Mouse (Mus musculus): Measurements from ENCODE around the gene Gm49601. TPM values are rescaled to one million over a fixed set of nuclear protein-coding genes. Genes with fewer than 3 reads are reported as not detected.
A peak's percentile ranks its signal among the peaks of the same experiment; 100 is the strongest.

Gm49601 gene
- polyA plus RNA-seq (2014; fragmentation: Nextera tagmentation; extraction: Ambion mirVana): 1.2 and 1.7 TPM in 2 replicates

DNA sequence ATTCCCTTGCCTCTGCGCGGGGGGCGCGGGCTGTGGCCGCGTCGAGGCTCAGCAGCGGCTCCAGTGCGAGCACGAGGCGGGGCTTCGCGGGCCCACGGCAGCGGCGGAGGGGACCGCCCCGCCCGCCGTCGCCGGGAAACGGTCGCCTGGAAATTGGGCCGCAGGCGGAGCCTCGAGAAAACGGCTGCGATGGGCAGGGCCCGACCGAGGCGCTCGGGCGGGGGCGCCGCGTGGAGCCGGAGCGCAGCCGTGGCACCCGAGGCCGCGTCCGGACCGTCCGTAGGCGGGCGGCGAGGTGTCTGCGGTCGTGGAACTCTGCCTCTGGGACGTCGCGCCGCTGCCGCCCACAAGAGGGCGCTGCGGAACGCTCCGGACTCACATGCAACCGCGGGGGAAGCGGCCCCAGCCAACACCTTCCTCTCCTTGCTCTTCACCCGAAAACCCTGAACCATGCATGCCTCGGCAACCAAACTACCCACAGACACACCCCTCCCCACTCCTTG lies at the start of gene Gm49601:
Gene Gm49601 (minus strand): TSS at position 52 of the 503 bp plus-strand sequence.
- WGBS: under 1% methylated on average over 57 of the region's 65 CpGs
- ATAC-seq (ENCODE audit: low FRiP score, low TSS enrichment): peak; percentile 34
- Histone ChIP-seq H3K36me3 (ENCODE audit: control insufficient read depth, insufficient read depth, low read length) (peaks cover 6% of the 10 kb centered on the region; the same call in 1 of the 2 replicates), H3K9me3 (ENCODE audit: control insufficient read depth, low read length) (no peaks in the 10 kb centered on the region), H3K27me3 (ENCODE audit: control insufficient read depth, insufficient read depth, low read length) (peaks cover 68% of the 10 kb centered on the region), H3K4me1 (ENCODE audit: control insufficient read depth, insufficient read depth, low read length) (peaks cover 20% of the 10 kb centered on the region), H3K4me3 (ENCODE audit: low read length) (peak within 1 kb of the TSS; percentile 47), H3K4me2 (replicated peaks; ENCODE audit: low read depth, low read length) (peak within 1 kb of the TSS; percentile 82), H3K27ac (ENCODE audit: low read depth, low read length) (no peak within 1 kb of the TSS), H3K9ac (ENCODE audit: low read depth, low read length) (peak within 1 kb of the TSS; percentile 63)

DNA sequence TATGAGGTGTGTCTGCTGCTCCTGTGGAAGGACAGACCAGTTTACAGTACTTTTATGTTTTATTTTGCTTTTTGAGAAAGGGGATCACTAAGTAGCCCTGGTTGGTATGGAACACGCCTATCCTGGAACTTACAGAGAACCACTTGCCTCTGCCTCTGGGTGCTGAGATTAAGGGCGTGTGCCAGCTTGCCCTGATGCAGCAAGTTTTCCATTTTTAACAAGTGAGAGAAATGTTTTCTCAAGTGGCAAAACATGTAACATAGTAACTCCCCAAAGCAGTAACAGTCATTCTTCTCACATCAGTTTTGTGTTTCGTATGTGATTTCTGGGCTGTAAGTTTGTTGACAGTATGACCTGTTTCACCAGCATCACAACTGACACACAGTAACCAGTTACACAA lies 46.8 kb upstream of the Gm49601 start:
- no peak overlapping the region for H3K4me2 ChIP-seq (replicated peaks; ENCODE audit: low read depth, low read length)
- no peak overlapping the region for H3K9ac ChIP-seq (ENCODE audit: low read depth, low read length)
- ATAC-seq (ENCODE audit: low FRiP score, low TSS enrichment): no peak
- H3K27me3 ChIP-seq (ENCODE audit: control insufficient read depth, insufficient read depth, low read length): no peaks in the 10 kb centered on the region
- H3K27ac ChIP-seq (ENCODE audit: low read depth, low read length): no peak overlapping the region
- H3K4me3 ChIP-seq (ENCODE audit: low read length): no peak overlapping the region
- WGBS: 84% methylated on average over 3 of the region's 3 CpGs
- H3K4me1 ChIP-seq (ENCODE audit: control insufficient read depth, insufficient read depth, low read length): no peaks in the 10 kb centered on the region
- H3K9me3 ChIP-seq (ENCODE audit: control insufficient read depth, low read length): no peaks in the 10 kb centered on the region
- H3K36me3 ChIP-seq (ENCODE audit: control insufficient read depth, insufficient read depth, low read length): no peaks in the 10 kb centered on the region

DNA sequence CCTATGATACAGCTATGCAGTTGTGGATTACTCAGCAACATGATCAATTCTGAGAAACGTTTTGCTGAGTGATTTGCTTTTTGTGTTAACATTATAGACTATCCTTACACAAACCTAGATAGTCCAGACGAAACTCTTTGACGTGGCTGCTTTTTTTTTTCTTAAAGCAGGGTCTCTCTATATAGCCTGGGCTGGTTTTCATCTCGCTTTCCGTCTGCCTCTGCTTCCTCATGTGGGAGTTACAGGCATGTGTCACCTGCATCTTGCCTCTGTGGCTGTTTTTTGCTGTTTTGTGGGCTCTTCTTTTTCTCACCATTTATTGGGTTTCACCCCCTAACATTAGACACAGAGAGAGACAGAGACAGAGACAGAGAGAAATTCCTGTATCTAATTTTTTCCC lies 45.8 kb upstream of the Gm49601 start:
- Histone ChIP-seq H3K9me3 (ENCODE audit: control insufficient read depth, low read length) (no peaks in the 10 kb centered on the region), H3K4me2 (replicated peaks; ENCODE audit: low read depth, low read length) (no peak overlapping the region), H3K4me3 (ENCODE audit: low read length) (no peak overlapping the region), H3K4me1 (ENCODE audit: control insufficient read depth, insufficient read depth, low read length) (no peaks in the 10 kb centered on the region), H3K36me3 (ENCODE audit: control insufficient read depth, insufficient read depth, low read length) (no peaks in the 10 kb centered on the region), H3K9ac (ENCODE audit: low read depth, low read length) (no peak overlapping the region), H3K27ac (ENCODE audit: low read depth, low read length) (no peak overlapping the region), H3K27me3 (ENCODE audit: control insufficient read depth, insufficient read depth, low read length) (no peaks in the 10 kb centered on the region)
- WGBS: 57% methylated on average over 5 of the region's 5 CpGs
- ATAC-seq (ENCODE audit: low FRiP score, low TSS enrichment): no peak

DNA sequence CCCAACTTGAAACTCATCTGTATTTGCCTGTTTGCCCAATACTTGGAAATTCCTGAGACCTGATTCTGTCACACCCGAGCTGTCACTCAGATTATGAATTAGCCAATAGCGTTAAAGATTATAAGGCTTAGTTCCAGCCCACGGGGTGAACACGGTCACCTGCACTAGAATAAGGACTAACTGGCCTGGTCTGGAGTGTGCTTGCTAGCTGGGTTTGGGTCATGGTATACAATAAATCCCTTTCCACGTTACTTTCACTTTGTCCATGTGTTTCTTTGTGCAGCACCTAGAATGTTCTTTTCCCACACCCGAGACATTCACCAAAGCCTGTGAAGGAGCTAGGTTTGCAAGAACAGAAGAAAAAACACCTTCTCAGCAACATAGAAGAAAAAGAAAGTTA lies 43.7 kb upstream of the Gm49601 start:
- H3K36me3 ChIP-seq (ENCODE audit: control insufficient read depth, insufficient read depth, low read length): no peaks in the 10 kb centered on the region
- H3K27ac ChIP-seq (ENCODE audit: low read depth, low read length): no peak overlapping the region
- H3K4me1 ChIP-seq (ENCODE audit: control insufficient read depth, insufficient read depth, low read length): no peaks in the 10 kb centered on the region
- 70% methylated on average over 6 of the region's 6 CpGs for WGBS
- ATAC-seq (ENCODE audit: low FRiP score, low TSS enrichment): no peak
- no peak overlapping the region for H3K4me3 ChIP-seq (ENCODE audit: low read length)
- no peaks in the 10 kb centered on the region for H3K9me3 ChIP-seq (ENCODE audit: control insufficient read depth, low read length)
- no peak overlapping the region for H3K9ac ChIP-seq (ENCODE audit: low read depth, low read length)
- no peaks in the 10 kb centered on the region for H3K27me3 ChIP-seq (ENCODE audit: control insufficient read depth, insufficient read depth, low read length)
- H3K4me2 ChIP-seq (replicated peaks; ENCODE audit: low read depth, low read length): no peak overlapping the region

DNA sequence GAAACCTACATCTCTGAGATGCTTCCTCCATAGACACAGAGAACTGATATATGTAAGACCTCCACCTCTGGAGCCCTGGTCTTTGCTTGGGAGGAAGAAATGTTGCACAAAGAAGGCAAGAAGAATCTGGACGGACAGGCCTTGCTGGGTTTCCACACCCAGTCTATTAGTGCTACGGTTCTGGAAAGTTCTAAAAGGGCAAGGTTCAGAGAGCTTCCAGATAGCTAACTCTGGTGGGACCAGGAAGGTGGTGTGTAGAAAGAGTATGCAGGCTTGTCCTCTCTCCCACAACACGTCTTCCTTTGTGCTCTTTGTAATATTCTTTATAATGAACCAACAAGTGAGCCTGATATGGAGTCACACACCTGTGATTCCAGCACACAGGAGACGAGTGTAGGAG lies 32.4 kb upstream of the Gm49601 start:
- no peaks in the 10 kb centered on the region; the same call in 1 of the 2 replicates for H3K9me3 ChIP-seq (ENCODE audit: control insufficient read depth, low read length)
- H3K9ac ChIP-seq (ENCODE audit: low read depth, low read length): no peak overlapping the region
- H3K36me3 ChIP-seq (ENCODE audit: control insufficient read depth, insufficient read depth, low read length): no peaks in the 10 kb centered on the region
- ATAC-seq (ENCODE audit: low FRiP score, low TSS enrichment): no peak
- H3K27ac ChIP-seq (ENCODE audit: low read depth, low read length): no peak overlapping the region
- no peaks in the 10 kb centered on the region for H3K4me1 ChIP-seq (ENCODE audit: control insufficient read depth, insufficient read depth, low read length)
- no peak overlapping the region for H3K4me2 ChIP-seq (replicated peaks; ENCODE audit: low read depth, low read length)
- H3K27me3 ChIP-seq (ENCODE audit: control insufficient read depth, insufficient read depth, low read length): no peaks in the 10 kb centered on the region
- 79% methylated on average over 4 of the region's 4 CpGs for whole genome bisulfite sequencing
- H3K4me3 ChIP-seq (ENCODE audit: low read length): no peak overlapping the region

DNA sequence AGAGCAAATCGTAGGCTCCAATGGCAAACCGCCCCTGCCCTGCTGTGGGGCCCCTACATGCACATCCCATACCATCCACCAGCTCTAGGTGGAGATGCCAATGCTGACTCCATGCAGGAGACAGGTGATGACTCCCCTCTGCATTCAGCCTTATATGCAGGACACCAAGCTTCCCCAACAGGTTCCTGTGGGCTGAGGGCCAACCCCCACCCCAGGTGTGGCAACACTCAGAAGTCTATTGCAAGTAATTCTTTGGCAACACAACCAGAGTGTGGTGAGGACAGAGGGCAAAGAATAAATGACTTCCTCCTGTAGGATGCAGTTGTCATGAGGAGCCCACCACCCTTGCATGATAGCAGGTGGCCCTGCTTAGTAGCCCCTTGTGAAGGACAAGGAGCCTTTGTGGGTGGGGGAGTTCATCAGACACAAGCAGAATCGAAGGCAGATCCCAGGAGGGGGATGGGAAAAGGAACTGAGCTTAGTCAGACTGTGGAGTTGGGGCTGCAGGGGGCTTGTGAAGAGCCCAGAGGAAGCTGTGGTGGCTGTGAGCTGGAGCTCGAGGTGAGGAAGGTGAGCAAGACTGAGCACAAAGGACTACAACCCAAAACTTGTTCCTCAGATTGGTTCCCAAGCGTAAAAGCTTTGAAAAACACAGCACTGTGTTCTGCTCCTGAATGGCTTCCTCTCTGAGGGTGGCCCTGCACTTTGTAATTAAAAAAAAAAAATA lies 29.3 kb upstream of the Gm49601 start:
- ATAC-seq (ENCODE audit: low FRiP score, low TSS enrichment): no peak

DNA sequence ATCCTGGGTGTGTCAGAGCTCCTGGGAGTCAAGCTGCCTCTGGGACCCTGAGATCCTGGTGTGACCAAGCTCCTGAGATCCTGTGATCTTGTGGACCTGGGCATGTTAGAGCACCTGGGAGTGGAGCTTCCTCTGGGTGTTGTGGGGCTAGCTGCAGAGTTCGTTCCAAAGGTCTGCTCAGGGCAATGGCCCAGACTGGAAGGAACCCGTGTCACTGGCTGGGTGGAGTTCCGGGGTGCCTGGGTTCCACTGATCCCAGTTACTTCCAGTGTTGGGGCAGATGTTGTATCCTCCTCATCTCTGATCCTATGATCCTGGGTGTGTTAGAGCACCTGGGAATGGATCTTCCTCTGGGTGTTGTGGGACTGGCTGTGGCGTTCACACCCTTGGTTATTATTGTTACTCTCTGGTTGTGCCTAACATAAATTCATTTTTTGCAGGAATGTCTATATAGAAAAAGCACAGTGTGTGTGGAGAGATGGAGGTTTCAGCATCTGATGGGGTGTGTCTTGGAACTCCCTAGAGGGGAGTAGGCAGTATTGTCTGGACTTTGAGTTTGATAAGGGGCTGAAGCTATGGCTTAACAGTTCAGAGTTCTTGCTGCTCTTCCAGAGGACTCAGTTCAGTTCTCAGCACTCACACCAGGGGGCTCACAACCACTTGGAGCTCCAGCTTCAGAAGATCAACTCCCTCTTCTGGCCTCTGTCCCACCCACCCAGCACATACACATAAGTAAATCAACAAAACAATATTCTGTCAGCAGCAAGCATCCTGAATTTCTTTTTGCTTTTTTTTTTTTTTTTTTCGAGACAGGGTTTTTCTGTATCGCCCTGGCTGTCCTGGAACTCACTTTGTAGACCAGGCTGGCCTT lies 27.3 kb upstream of the Gm49601 start:
- H3K4me3 ChIP-seq (ENCODE audit: low read length): no peak overlapping the region
- WGBS: 89% methylated on average over 6 of the region's 6 CpGs

More for the DNA sequence above, 29.3 kb upstream of the Gm49601 start:
- H3K9ac ChIP-seq (ENCODE audit: low read depth, low read length): no peak overlapping the region
- no peak overlapping the region for H3K4me3 ChIP-seq (ENCODE audit: low read length)
- no peaks in the 10 kb centered on the region; the same call in 1 of the 2 replicates for H3K9me3 ChIP-seq (ENCODE audit: control insufficient read depth, low read length)
- no peak overlapping the region for H3K27ac ChIP-seq (ENCODE audit: low read depth, low read length)
- H3K27me3 ChIP-seq (ENCODE audit: control insufficient read depth, insufficient read depth, low read length): no peaks in the 10 kb centered on the region
- WGBS: 48% methylated on average over 5 of the region's 5 CpGs
- no peak overlapping the region for H3K4me2 ChIP-seq (replicated peaks; ENCODE audit: low read depth, low read length)
- H3K4me1 ChIP-seq (ENCODE audit: control insufficient read depth, insufficient read depth, low read length): no peaks in the 10 kb centered on the region
- no peaks in the 10 kb centered on the region for H3K36me3 ChIP-seq (ENCODE audit: control insufficient read depth, insufficient read depth, low read length)

DNA sequence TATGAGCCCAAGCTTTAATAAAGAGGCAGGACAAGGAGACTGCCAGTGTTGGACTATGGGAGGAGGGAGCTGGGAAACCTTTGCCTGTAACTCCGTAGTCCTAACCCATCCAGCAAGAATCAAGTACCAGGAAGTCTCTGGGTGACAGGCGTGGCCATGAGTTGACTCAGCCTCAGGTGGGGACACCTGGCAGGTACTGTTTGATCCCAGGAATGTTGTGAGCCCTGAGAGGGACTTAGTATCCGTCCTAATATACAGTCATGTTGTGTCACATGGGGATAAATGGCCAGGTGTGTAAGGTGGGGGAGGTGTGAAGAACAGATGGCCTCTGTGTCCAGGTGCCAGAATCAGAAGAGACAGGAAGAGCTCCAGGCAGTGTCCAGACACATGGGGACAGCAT lies 22.9 kb upstream of the Gm49601 start:
- WGBS: 65% methylated on average over 3 of the region's 3 CpGs

More for the DNA sequence above, 27.3 kb upstream of the Gm49601 start:
- no peak overlapping the region for H3K27ac ChIP-seq (ENCODE audit: low read depth, low read length)
- no peak for ATAC-seq (ENCODE audit: low FRiP score, low TSS enrichment)
- no peak overlapping the region for H3K9ac ChIP-seq (ENCODE audit: low read depth, low read length)
- no peaks in the 10 kb centered on the region for H3K27me3 ChIP-seq (ENCODE audit: control insufficient read depth, insufficient read depth, low read length)
- H3K9me3 ChIP-seq (ENCODE audit: control insufficient read depth, low read length): no peaks in the 10 kb centered on the region
- H3K4me2 ChIP-seq (replicated peaks; ENCODE audit: low read depth, low read length): no peak overlapping the region
- no peaks in the 10 kb centered on the region for H3K4me1 ChIP-seq (ENCODE audit: control insufficient read depth, insufficient read depth, low read length)
- H3K36me3 ChIP-seq (ENCODE audit: control insufficient read depth, insufficient read depth, low read length): no peaks in the 10 kb centered on the region

DNA sequence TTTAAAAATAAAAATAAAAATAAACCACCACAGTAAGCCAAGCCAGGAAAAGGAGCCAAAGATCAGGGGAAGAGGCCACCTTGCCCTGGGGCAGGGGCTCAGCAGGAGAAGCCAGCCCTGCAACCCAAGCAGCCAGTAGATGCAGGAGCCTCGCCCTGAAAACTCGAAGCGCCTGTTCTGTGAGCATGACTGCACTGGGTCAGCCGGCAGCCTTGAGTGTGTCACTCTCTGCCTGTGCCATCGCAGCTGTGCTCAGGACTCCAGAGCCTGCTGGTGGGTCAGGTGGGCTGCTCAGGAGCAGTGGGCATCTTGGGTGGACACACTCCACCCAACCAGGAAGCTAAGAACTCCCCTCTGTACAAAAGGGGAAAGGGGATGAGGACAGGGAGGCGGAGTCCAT lies 19.1 kb upstream of the Gm49601 start:
- Histone ChIP-seq H3K4me2 (replicated peaks; ENCODE audit: low read depth, low read length) (no peak overlapping the region), H3K36me3 (ENCODE audit: control insufficient read depth, insufficient read depth, low read length) (no peaks in the 10 kb centered on the region), H3K9me3 (ENCODE audit: control insufficient read depth, low read length) (no peaks in the 10 kb centered on the region), H3K27ac (ENCODE audit: low read depth, low read length) (no peak overlapping the region), H3K4me1 (ENCODE audit: control insufficient read depth, insufficient read depth, low read length) (no peaks in the 10 kb centered on the region), H3K4me3 (ENCODE audit: low read length) (no peak overlapping the region), H3K9ac (ENCODE audit: low read depth, low read length) (no peak overlapping the region), H3K27me3 (ENCODE audit: control insufficient read depth, insufficient read depth, low read length) (no peaks in the 10 kb centered on the region)
- ATAC-seq (ENCODE audit: low FRiP score, low TSS enrichment): no peak
- WGBS: 48% methylated on average over 6 of the region's 6 CpGs

More for the DNA sequence above, 22.9 kb upstream of the Gm49601 start:
- Histone ChIP-seq H3K4me1 (ENCODE audit: control insufficient read depth, insufficient read depth, low read length) (no peaks in the 10 kb centered on the region), H3K27ac (ENCODE audit: low read depth, low read length) (no peak overlapping the region), H3K4me3 (ENCODE audit: low read length) (no peak overlapping the region), H3K9me3 (ENCODE audit: control insufficient read depth, low read length) (no peaks in the 10 kb centered on the region), H3K9ac (ENCODE audit: low read depth, low read length) (no peak overlapping the region), H3K4me2 (replicated peaks; ENCODE audit: low read depth, low read length) (no peak overlapping the region), H3K36me3 (ENCODE audit: control insufficient read depth, insufficient read depth, low read length) (no peaks in the 10 kb centered on the region), H3K27me3 (ENCODE audit: control insufficient read depth, insufficient read depth, low read length) (no peaks in the 10 kb centered on the region)
- ATAC-seq (ENCODE audit: low FRiP score, low TSS enrichment): no peak

All from kidney, embryonic 14.5 days (tissue).